Mouse (Mus musculus): ENCODE data around the gene Snrnp70.

The Snrnp70 gene

GRCm38 (mm10) chr7:45336319-45336718 lies 59.2 kb downstream of the Snrnp70 start:
- DNase-seq (ENCODE audit: low spot score) = no peak

GRCm38 (mm10) chr7:45335056-45335455 lies 60.5 kb downstream of the Snrnp70 start, which contains the start of gene Hrc:
Hrc (plus strand) TSS chr7:45335290.
- DNase-seq (ENCODE audit: low spot score) = no peak

GRCm38 (mm10) chr7:45334605-45335004 lies 60.9 kb downstream of the Snrnp70 start:
- no peak for DNase-seq (ENCODE audit: low spot score)

- no peak for DNase-seq (ENCODE audit: low spot score)
Measured at GRCm38 (mm10) chr7:45333431-45333982, 62.0 kb downstream of the Snrnp70 start, which contains the start of gene Trpm4. Trpm4 (minus strand) TSS chr7:45333780.

GRCm38 (mm10) chr7:45332685-45333425 lies 62.7 kb downstream of the Snrnp70 start:
- DNase-seq (ENCODE audit: low spot score) = no peak

GRCm38 (mm10) chr7:45331502-45331901 lies 64.0 kb downstream of the Snrnp70 start:
- DNase-seq (ENCODE audit: low spot score) = no peak

GRCm38 (mm10) chr7:45328841-45329475 lies 66.6 kb downstream of the Snrnp70 start:
- no peak for DNase-seq (ENCODE audit: low spot score)
